Mouse (Mus musculus): Measurements from ENCODE around the gene Cst9.

DNA sequence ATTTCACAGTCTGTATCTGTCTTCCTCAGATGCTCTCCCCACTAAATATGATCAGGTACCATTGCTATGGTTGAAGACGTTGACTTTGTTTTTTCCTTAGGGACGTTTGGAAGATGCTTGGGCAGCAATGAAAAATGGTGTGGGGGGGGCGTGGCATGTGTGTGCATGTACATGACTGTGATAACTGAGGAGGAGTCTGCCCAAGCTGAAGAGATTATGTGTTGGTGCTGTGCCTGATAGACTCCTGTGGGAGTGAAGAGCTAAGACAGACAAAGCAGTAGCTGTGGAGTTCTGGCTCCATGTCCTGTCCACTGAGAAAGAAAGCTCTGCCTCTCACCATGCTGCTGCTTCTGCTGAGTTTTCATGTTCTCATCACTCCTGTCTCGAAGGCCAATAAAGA lies at the start of gene Cst9:
- TF ChIP-seq HCFC1 (IDR thresholded peaks at IDR 0.05; ENCODE audit: borderline replicate concordance, insufficient read depth, low read length) (no peak), MAFK (IDR thresholded peaks at IDR 0.05; ENCODE audit: insufficient read depth, low read depth, low read length) (no peak), CHD2 (IDR thresholded peaks at IDR 0.05; ENCODE audit: low read depth, low read length) (no peak)
